Mouse (Mus musculus) E14TG2a.4 (cell line): ENCODE measurements around the gene Ccdc144b.

Source experiments
- CTCF ChIP-seq: conservative IDR thresholded peaks from 2 replicates; pipeline ENCODE4 v1.5.1; 2014; ENCODE audit warnings: low read length
- NANOG ChIP-seq: IDR thresholded peaks from 2 replicates; pipeline ENCODE4 v1.6.1; 2014; ENCODE audit warnings: borderline replicate concordance, low read length, mixed read lengths
- POU5F1 ChIP-seq: IDR thresholded peaks from 2 replicates; pipeline ENCODE4 v1.6.1; 2014; ENCODE audit warnings: low read length, borderline replicate concordance

GRCm38 (mm10) chr3:36025732-36026131, 27.6 kb downstream of the Ccdc144b start:
- TF ChIP-seq CTCF, result no peak
- TF ChIP-seq POU5F1, result no peak
- TF ChIP-seq NANOG, result no peak
